Mouse (Mus musculus): Measurements from ENCODE around the gene Krt26. TPM values are rescaled to one million over a fixed set of nuclear protein-coding genes. Genes with fewer than 3 reads are reported as not detected.

Krt26 gene
- total and polyA plus RNA-seq, 2 experiments = not detected

DNA sequence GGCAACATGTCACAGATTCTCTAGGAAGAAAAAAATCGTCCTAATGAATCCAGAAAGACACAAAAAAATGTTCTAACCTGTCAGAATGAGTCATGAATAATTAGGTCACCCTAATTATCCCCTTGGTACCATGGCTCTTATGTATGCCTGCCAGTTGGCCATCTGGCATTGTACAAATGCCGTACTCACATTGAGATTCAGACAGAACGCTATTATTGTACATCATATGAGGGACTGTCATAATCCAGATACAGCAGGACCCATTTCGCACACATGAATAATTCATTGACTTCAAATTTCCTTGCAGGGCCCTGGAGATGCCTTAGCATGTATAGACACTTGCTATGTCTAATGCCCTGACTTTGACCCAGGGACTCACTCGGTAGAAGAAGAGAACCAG, 53.8 kb downstream of the Krt26 start:
- Histone ChIP-seq H3K27me3 (ENCODE audit: control insufficient read depth, insufficient read depth, low read length) (no peaks in the 10 kb centered on the region), H3K36me3 (ENCODE audit: control insufficient read depth, insufficient read depth, low read length) (no peaks in the 10 kb centered on the region), H3K27ac (replicated peaks; ENCODE audit: insufficient read depth, low read depth, low read length) (no peak overlapping the region), H3K9ac (ENCODE audit: low read depth, low read length) (no peak overlapping the region), H3K4me1 (ENCODE audit: control insufficient read depth, insufficient read depth, low read length) (no peaks in the 10 kb centered on the region), H3K4me3 (ENCODE audit: insufficient read depth, low read depth, low read length) (no peak overlapping the region), H3K79me2 (ENCODE audit: control insufficient read depth, insufficient read depth, low read length) (no peaks in the 10 kb centered on the region)
- no peak for DNase-seq (ENCODE audit: extremely low read depth, low read depth, low spot score)
- 87% methylated on average over 5 of the region's 5 CpGs for WGBS
- TF ChIP-seq CTCF (IDR thresholded peaks at IDR 0.05; ENCODE audit: low read depth, low read length) (no peak), POLR2A (IDR thresholded peaks at IDR 0.05; ENCODE audit: extremely low read depth, insufficient read depth, low read length) (no peak)

GRCm38 (mm10) chr11:99283334-99283733, 54.4 kb downstream of the Krt26 start:
- H3K4me3 ChIP-seq (ENCODE audit: insufficient read depth, low read depth, low read length) = no peak overlapping the region
- no peaks in the 10 kb centered on the region for H3K27me3 ChIP-seq (ENCODE audit: control insufficient read depth, insufficient read depth, low read length)
- WGBS = 71% methylated on average over 4 of the region's 4 CpGs
- no peaks in the 10 kb centered on the region for H3K79me2 ChIP-seq (ENCODE audit: control insufficient read depth, insufficient read depth, low read length)
- TF ChIP-seq POLR2A (IDR thresholded peaks at IDR 0.05; ENCODE audit: extremely low read depth, insufficient read depth, low read length) (no peak), CTCF (IDR thresholded peaks at IDR 0.05; ENCODE audit: low read depth, low read length) (no peak)
- H3K36me3 ChIP-seq (ENCODE audit: control insufficient read depth, insufficient read depth, low read length) = no peaks in the 10 kb centered on the region
- H3K9ac ChIP-seq (ENCODE audit: low read depth, low read length) = no peak overlapping the region
- no peak for DNase-seq (ENCODE audit: extremely low read depth, low read depth, low spot score)
- no peaks in the 10 kb centered on the region for H3K4me1 ChIP-seq (ENCODE audit: control insufficient read depth, insufficient read depth, low read length)
- H3K27ac ChIP-seq (replicated peaks; ENCODE audit: insufficient read depth, low read depth, low read length) = no peak overlapping the region

GRCm38 (mm10) chr11:99281116-99281515, 56.6 kb downstream of the Krt26 start:
- no peak for DNase-seq (ENCODE audit: extremely low read depth, low read depth, low spot score)
- TF ChIP-seq POLR2A (IDR thresholded peaks at IDR 0.05; ENCODE audit: extremely low read depth, insufficient read depth, low read length) (no peak), CTCF (IDR thresholded peaks at IDR 0.05; ENCODE audit: low read depth, low read length) (no peak)
- Histone ChIP-seq H3K36me3 (ENCODE audit: control insufficient read depth, insufficient read depth, low read length) (no peaks in the 10 kb centered on the region), H3K4me3 (ENCODE audit: insufficient read depth, low read depth, low read length) (no peak overlapping the region), H3K79me2 (ENCODE audit: control insufficient read depth, insufficient read depth, low read length) (no peaks in the 10 kb centered on the region), H3K4me1 (ENCODE audit: control insufficient read depth, insufficient read depth, low read length) (no peaks in the 10 kb centered on the region), H3K9ac (ENCODE audit: low read depth, low read length) (no peak overlapping the region), H3K27me3 (ENCODE audit: control insufficient read depth, insufficient read depth, low read length) (no peaks in the 10 kb centered on the region), H3K27ac (replicated peaks; ENCODE audit: insufficient read depth, low read depth, low read length) (no peak overlapping the region)
- 92% methylated on average over 9 of the region's 9 CpGs for whole genome bisulfite sequencing

DNA sequence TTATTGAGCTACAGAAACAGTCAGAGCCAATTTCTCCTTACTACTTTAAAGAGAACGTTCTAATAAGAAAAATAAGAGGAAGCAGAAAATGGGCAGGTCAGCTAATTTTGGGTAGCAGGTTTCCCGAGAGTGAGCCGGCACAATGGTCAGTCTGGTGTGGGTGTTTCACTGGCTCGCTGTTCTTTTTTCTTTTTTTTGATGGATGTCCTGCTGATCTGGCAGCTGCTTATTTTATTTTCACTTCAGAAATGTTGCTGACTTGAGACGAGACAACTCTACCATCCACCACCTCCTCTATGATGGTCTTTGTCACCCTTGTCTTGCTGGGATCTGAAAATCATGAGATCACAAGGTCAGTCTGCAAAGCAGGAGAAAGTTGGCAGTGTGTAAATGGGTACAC, 57.8 kb downstream of the Krt26 start:
- no peak for DNase-seq (ENCODE audit: extremely low read depth, low read depth, low spot score)
- Histone ChIP-seq H3K27ac (replicated peaks; ENCODE audit: insufficient read depth, low read depth, low read length) (no peak overlapping the region), H3K79me2 (ENCODE audit: control insufficient read depth, insufficient read depth, low read length) (no peaks in the 10 kb centered on the region), H3K27me3 (ENCODE audit: control insufficient read depth, insufficient read depth, low read length) (no peaks in the 10 kb centered on the region), H3K4me3 (ENCODE audit: insufficient read depth, low read depth, low read length) (no peak overlapping the region), H3K4me1 (ENCODE audit: control insufficient read depth, insufficient read depth, low read length) (0 out of 2 replicates have a peak, but pooled peaks cover 2% of the 10 kb centered on the region), H3K36me3 (ENCODE audit: control insufficient read depth, insufficient read depth, low read length) (no peaks in the 10 kb centered on the region), H3K9ac (ENCODE audit: low read depth, low read length) (no peak overlapping the region)
- 68% methylated on average over 5 of the region's 5 CpGs for WGBS
- TF ChIP-seq CTCF (IDR thresholded peaks at IDR 0.05; ENCODE audit: low read depth, low read length) (no peak), POLR2A (IDR thresholded peaks at IDR 0.05; ENCODE audit: extremely low read depth, insufficient read depth, low read length) (no peak)

Other genes with a start within 250 kb of the Krt26 start
- gene Tns4, start 248.7 kb downstream of the Krt26 start, total RNA-seq (2014; rRNA removed) = 0.27 and 0.46 TPM in 2 replicates
- gene Tns4, start 248.7 kb downstream of the Krt26 start, polyA plus RNA-seq (2012; rRNA removed) = 0.27 and 1.2 TPM in 2 replicates
- 0.55 and 0.74 TPM in 2 replicates for gene Ccr7, start 182.9 kb downstream of the Krt26 start, total RNA-seq (2014; rRNA removed)
- 0.91 and 1.5 TPM in 2 replicates for gene Ccr7, start 182.9 kb downstream of the Krt26 start, polyA plus RNA-seq (2012; rRNA removed)
- gene Smarce1, start 106.9 kb downstream of the Krt26 start, total RNA-seq (2014; rRNA removed) = 25.5 and 35.9 TPM in 2 replicates
- 8.7 and 11.9 TPM in 2 replicates for gene Smarce1, start 106.9 kb downstream of the Krt26 start, polyA plus RNA-seq (2012; rRNA removed)
- gene Krt222, start 93.9 kb downstream of the Krt26 start, total RNA-seq (2014; rRNA removed) = 0.07 and 0.09 TPM in 2 replicates
- not detected in 2 replicates for gene Krt222, start 93.9 kb downstream of the Krt26 start, polyA plus RNA-seq (2012; rRNA removed)
- gene Krt24, start 52.7 kb downstream of the Krt26 start, total RNA-seq (2014; rRNA removed) = not detected in 2 replicates
- gene Krt24, start 52.7 kb downstream of the Krt26 start, polyA plus RNA-seq (2012; rRNA removed) = not detected in 2 replicates
- gene Krt25, start 15.0 kb downstream of the Krt26 start, total RNA-seq (2014; rRNA removed) = not detected in 2 replicates
- not detected in 2 replicates for gene Krt25, start 15.0 kb downstream of the Krt26 start, polyA plus RNA-seq (2012; rRNA removed)
- not detected in 2 replicates for gene Krt27, start 13.1 kb upstream of the Krt26 start, total RNA-seq (2014; rRNA removed)
- gene Krt27, start 13.1 kb upstream of the Krt26 start, polyA plus RNA-seq (2012; rRNA removed) = not detected in 2 replicates
- not detected in 2 replicates for gene Krt28, start 36.9 kb upstream of the Krt26 start, total RNA-seq (2014; rRNA removed)
- gene Krt28, start 36.9 kb upstream of the Krt26 start, polyA plus RNA-seq (2012; rRNA removed) = not detected in 2 replicates
- 0.37 and 0.87 TPM in 2 replicates for gene Krt10, start 51.4 kb upstream of the Krt26 start, total RNA-seq (2014; rRNA removed)
- gene Krt10, start 51.4 kb upstream of the Krt26 start, polyA plus RNA-seq (2012; rRNA removed) = 0.29 and 0.76 TPM in 2 replicates
- gene Krt12, start 84.3 kb upstream of the Krt26 start, total RNA-seq (2014; rRNA removed) = not detected in 2 replicates
- not detected in 2 replicates for gene Krt12, start 84.3 kb upstream of the Krt26 start, polyA plus RNA-seq (2012; rRNA removed)
- gene Krt20, start 100.2 kb upstream of the Krt26 start, total RNA-seq (2014; rRNA removed) = 0.09 TPM in 1 of 2 replicates, not detected in the other
- gene Krt20, start 100.2 kb upstream of the Krt26 start, polyA plus RNA-seq (2012; rRNA removed) = 0.04 and 0.15 TPM in 2 replicates
- gene Krt23, start 155.2 kb upstream of the Krt26 start, total RNA-seq (2014; rRNA removed) = 4.0 and 6.4 TPM in 2 replicates
- 1.4 and 1.7 TPM in 2 replicates for gene Krt23, start 155.2 kb upstream of the Krt26 start, polyA plus RNA-seq (2012; rRNA removed)
- gene Krt39, start 183.4 kb upstream of the Krt26 start, total RNA-seq (2014; rRNA removed) = not detected in 2 replicates
- gene Krt39, start 183.4 kb upstream of the Krt26 start, polyA plus RNA-seq (2012; rRNA removed) = not detected in 2 replicates
- not detected in 2 replicates for gene Krt40, start 205.2 kb upstream of the Krt26 start, total RNA-seq (2014; rRNA removed)
- not detected in 2 replicates for gene Krt40, start 205.2 kb upstream of the Krt26 start, polyA plus RNA-seq (2012; rRNA removed)
- gene Krtap3-3, start 212.9 kb upstream of the Krt26 start, total RNA-seq (2014; rRNA removed) = not detected in 2 replicates
- not detected in 2 replicates for gene Krtap3-3, start 212.9 kb upstream of the Krt26 start, polyA plus RNA-seq (2012; rRNA removed)
- gene Krtap3-2, start 218.9 kb upstream of the Krt26 start, total RNA-seq (2014; rRNA removed) = not detected in 2 replicates
- gene Krtap3-2, start 218.9 kb upstream of the Krt26 start, polyA plus RNA-seq (2012; rRNA removed) = not detected in 2 replicates
- gene Gm11939, start 221.5 kb upstream of the Krt26 start, total RNA-seq (2014; rRNA removed) = not detected in 2 replicates
- not detected in 2 replicates for gene Gm11939, start 221.5 kb upstream of the Krt26 start, polyA plus RNA-seq (2012; rRNA removed)
- not detected in 2 replicates for gene Krtap3-1, start 228.7 kb upstream of the Krt26 start, total RNA-seq (2014; rRNA removed)
- gene Krtap3-1, start 228.7 kb upstream of the Krt26 start, polyA plus RNA-seq (2012; rRNA removed) = not detected in 2 replicates
- not detected in 2 replicates for gene Krtap1-5, start 243.1 kb upstream of the Krt26 start, total RNA-seq (2014; rRNA removed)
- gene Krtap1-5, start 243.1 kb upstream of the Krt26 start, polyA plus RNA-seq (2012; rRNA removed) = not detected in 2 replicates
- gene Krtap1-4, start 245.7 kb upstream of the Krt26 start, total RNA-seq (2014; rRNA removed) = not detected in 2 replicates
- gene Krtap1-4, start 245.7 kb upstream of the Krt26 start, polyA plus RNA-seq (2012; rRNA removed) = not detected in 2 replicates